Mouse (Mus musculus) kidney, adult 9 months (tissue): ENCODE results near the gene Gapvd1.

Source experiments
- DNase-seq: peaks from one replicate; pipeline ENCODE4 v3.0.0; 2022

The Gapvd1 gene

GRCm38 (mm10) chr2:34708675-34709074 is 46.4 kb downstream of the Gapvd1 start:
- DNase-seq: no peak

- no peak for DNase-seq
Observed at GRCm38 (mm10) chr2:34696592-34696991, 58.4 kb downstream of the Gapvd1 start.

- no peak for DNase-seq
Observed at GRCm38 (mm10) chr2:34692861-34693260, 62.2 kb downstream of the Gapvd1 start.

GRCm38 (mm10) chr2:34684076-34684870 is 70.8 kb downstream of the Gapvd1 start:
- DNase-seq: no peak

- no peak for DNase-seq
Observed at GRCm38 (mm10) chr2:34677976-34678375, 77.1 kb downstream of the Gapvd1 start.

GRCm38 (mm10) chr2:34677061-34677460 is 78.0 kb downstream of the Gapvd1 start:
- DNase-seq: no peak

GRCm38 (mm10) chr2:34673846-34674245 is 81.2 kb downstream of the Gapvd1 start:
- no peak for DNase-seq

- DNase-seq: peak; percentile 16
Observed at GRCm38 (mm10) chr2:34671385-34672026, 83.5 kb downstream of the Gapvd1 start.

GRCm38 (mm10) chr2:34670470-34670869 is 84.6 kb downstream of the Gapvd1 start:
- no peak for DNase-seq

GRCm38 (mm10) chr2:34669203-34669746 is 85.8 kb downstream of the Gapvd1 start:
- DNase-seq: no peak

- DNase-seq: no peak
Observed at GRCm38 (mm10) chr2:34668440-34669191, 86.4 kb downstream of the Gapvd1 start.

- DNase-seq: no peak
Observed at GRCm38 (mm10) chr2:34667820-34668219, 87.2 kb downstream of the Gapvd1 start.

GRCm38 (mm10) chr2:34647410-34647809 is 107.6 kb downstream of the Gapvd1 start:
- DNase-seq: peak; percentile 29

- DNase-seq: no peak
Observed at GRCm38 (mm10) chr2:34646541-34646865, 108.5 kb downstream of the Gapvd1 start.

GRCm38 (mm10) chr2:34645851-34646540 is 109.0 kb downstream of the Gapvd1 start:
- peak; percentile 79 for DNase-seq

- DNase-seq: no peak
Observed at GRCm38 (mm10) chr2:34644571-34645526, 110.2 kb downstream of the Gapvd1 start.

GRCm38 (mm10) chr2:34642351-34642750 is 112.7 kb downstream of the Gapvd1 start:
- DNase-seq: no peak

- DNase-seq: no peak
Observed at GRCm38 (mm10) chr2:34639725-34640124, 115.3 kb downstream of the Gapvd1 start.

GRCm38 (mm10) chr2:34638955-34639650 is 115.9 kb downstream of the Gapvd1 start:
- peak; percentile 83 for DNase-seq

- no peak for DNase-seq
Observed at GRCm38 (mm10) chr2:34635249-34636165, 119.5 kb downstream of the Gapvd1 start.
